Mouse (Mus musculus) heart, postnatal 0 days (tissue): Measurements from ENCODE around the gene Fam102a. TPM values are rescaled to one million over a fixed set of nuclear protein-coding genes. Genes with fewer than 3 reads are reported as not detected.
"Not testable (repeated sequence)": the region's sequence is repeated elsewhere in the genome, so short reads cannot be mapped to it uniquely, and the experiment has no call there.

Experiments
- ATAC-seq: fragments of 200-750 bp; cut with Nextera tagmentation; 2 replicates; pipeline ENCODE4 v1.8.0; 2017; ENCODE audit warnings: low read depth, moderate number of reproducible peaks, moderate library complexity; ENCODE audit not compliant: insufficient read depth
- DNase-seq: peaks from one replicate; pipeline ENCODE4 v3.0.0-alpha.2; 2016; ENCODE audit warnings: low spot score
- H3K27ac ChIP-seq: fragments of 300-500 bp; sonication (generic); 2 replicates; pipeline ENCODE4 v1.5.1; 2014; ENCODE audit warnings: low read depth, mild to moderate bottlenecking
- H3K27me3 ChIP-seq: fragments of 300-500 bp; sonication (generic); 2 replicates; pipeline ENCODE4 v1.6.1; 2014; ENCODE audit warnings: low read length, mixed read lengths; ENCODE audit not compliant: control insufficient read depth, insufficient read depth
- H3K36me3 ChIP-seq: fragments of 300-500 bp; sonication (generic); replicated peaks from 2 replicates; pipeline ENCODE4 v1.6.1; 2014; ENCODE audit warnings: low read length, mixed read lengths; ENCODE audit not compliant: control insufficient read depth, insufficient read depth
- H3K4me1 ChIP-seq: fragments of 300-500 bp; sonication (generic); 2 replicates; pipeline ENCODE4 v1.6.1; 2014; ENCODE audit warnings: antibody characterized with exemption; ENCODE audit not compliant: control insufficient read depth, insufficient read depth
- H3K4me2 ChIP-seq: fragments of 300-500 bp; sonication (generic); 2 replicates; pipeline ENCODE4 v1.6.1; 2014; ENCODE audit warnings: low read depth, mild to moderate bottlenecking, low read length, moderate library complexity
- H3K4me3 ChIP-seq: fragments of 300-500 bp; sonication (generic); 2 replicates; pipeline ENCODE4 v1.5.1; 2014; ENCODE audit warnings: low read depth, low read length
- H3K9ac ChIP-seq: fragments of 300-500 bp; sonication (generic); replicated peaks from 2 replicates; pipeline ENCODE4 v1.6.1; 2014; ENCODE audit warnings: low read depth, low read length, mixed read lengths
- H3K9me3 ChIP-seq: fragments of 300-500 bp; sonication (generic); replicated peaks from 2 replicates; pipeline ENCODE4 v1.6.1; 2016; ENCODE audit warnings: low read length; ENCODE audit not compliant: control insufficient read depth
- CTCF ChIP-seq: IDR thresholded peaks from 2 replicates; pipeline ENCODE4 v1.5.1; 2016; ENCODE audit warnings: antibody characterized with exemption, control low read depth, low read depth
- EP300 ChIP-seq: IDR thresholded peaks from 2 replicates; pipeline ENCODE4 v1.6.1; 2016; ENCODE audit warnings: antibody characterized with exemption, low read depth
- WGBS: fragments of 180-500 bp; shearing (Covaris S2); extraction: QIAGEN DNeasy Blood & Tissue Kit; methylation state at CpG from one replicate; pipeline ENCODE4 v1.1.7; 2014; 5-methylcytosine and 5-hydroxymethylcytosine counted together
- polyA plus RNA-seq: library from polyadenylated mRNA; unstranded; fragments of >200 nt; fragmentation: Nextera tagmentation; extraction: Ambion mirVana; gene quantifications from 2 replicates; pipeline ENCODE4 v1.2.1, GENCODE M21; 2015
- total RNA-seq: library from RNA; depleted of rRNA; stranded (reverse); fragments of >200 nt; gene quantifications from 2 replicates; pipeline ENCODE4 v1.2.3, GENCODE M21; 2014; ENCODE audit warnings: low replicate concordance; rRNA removed

Gene Fam102a
- total RNA-seq: 11.2 and 12.3 TPM in 2 replicates
- polyA plus RNA-seq: 2.8 and 3.1 TPM in 2 replicates

GRCm38 (mm10) chr2:32534733-32535471 is at the start of gene Fam102a:
TSS of gene Fam102a (plus strand) at chr2:32535332.
- H3K27me3 ChIP-seq: no peaks in the 10 kb centered on the region
- peak within 1 kb of the TSS; percentile 90 for H3K9ac ChIP-seq
- H3K4me2 ChIP-seq: peak within 1 kb of the TSS; percentile 93
- H3K9me3 ChIP-seq: no peaks in the 10 kb centered on the region
- DNase-seq (peak; percentile 95), ATAC-seq (peak; percentile 90)
- H3K4me3 ChIP-seq: peak within 1 kb of the TSS; percentile 84
- no peak for TF ChIP-seq EP300
- TF ChIP-seq CTCF: no peak
- peaks cover 34% of the 10 kb centered on the region; the same call in 1 of the 2 replicates for H3K4me1 ChIP-seq
- no peaks in the 10 kb centered on the region for H3K36me3 ChIP-seq
- WGBS: 1% methylated on average over 65 of the region's 67 CpGs
- peak within 1 kb of the TSS; percentile 91 for H3K27ac ChIP-seq

GRCm38 (mm10) chr2:32485751-32486150 is 49.4 kb upstream of the Fam102a start:
- 0 out of 2 replicates have a peak, but pooled peaks cover 3% of the 10 kb centered on the region for H3K27me3 ChIP-seq
- no peak overlapping the region for H3K27ac ChIP-seq
- H3K9ac ChIP-seq: no peak overlapping the region
- 0 out of 2 replicates have a peak, but pooled peaks cover 5% of the 10 kb centered on the region for H3K4me1 ChIP-seq
- ATAC-seq (no peak), DNase-seq (no peak)
- no peak overlapping the region for H3K4me3 ChIP-seq
- no peak overlapping the region for H3K4me2 ChIP-seq
- no peak for TF ChIP-seq CTCF
- no peak for TF ChIP-seq EP300
- no peaks in the 10 kb centered on the region for H3K9me3 ChIP-seq
- no peaks in the 10 kb centered on the region for H3K36me3 ChIP-seq
- WGBS: 82% methylated on average over 4 of the region's 4 CpGs

GRCm38 (mm10) chr2:32486155-32486554 is 49.0 kb upstream of the Fam102a start:
- Histone ChIP-seq H3K4me2 (no peak overlapping the region), H3K27me3 (0 out of 2 replicates have a peak, but pooled peaks cover 3% of the 10 kb centered on the region), H3K36me3 (no peaks in the 10 kb centered on the region), H3K4me1 (0 out of 2 replicates have a peak, but pooled peaks cover 5% of the 10 kb centered on the region), H3K4me3 (no peak overlapping the region), H3K9me3 (no peaks in the 10 kb centered on the region), H3K27ac (no peak overlapping the region), H3K9ac (no peak overlapping the region)
- TF ChIP-seq EP300: no peak
- TF ChIP-seq CTCF: no peak
- DNase-seq: no peak
- WGBS: 42% methylated on average over 9 of the region's 9 CpGs
- no peak for ATAC-seq

- peak; percentile 69 for ATAC-seq
- H3K27ac ChIP-seq: no peak overlapping the region
- H3K9ac ChIP-seq: no peak overlapping the region
- 3% methylated on average over 6 of the region's 6 CpGs for WGBS
- H3K36me3 ChIP-seq: no peaks in the 10 kb centered on the region
- 0 out of 2 replicates have a peak, but pooled peaks cover 5% of the 10 kb centered on the region for H3K4me1 ChIP-seq
- DNase-seq: peak; percentile 78
- 0 out of 2 replicates have a peak, but pooled peaks cover 3% of the 10 kb centered on the region for H3K27me3 ChIP-seq
- TF ChIP-seq EP300 (no peak), CTCF (peak; percentile 74)
- H3K4me2 ChIP-seq: no peak overlapping the region
- no peaks in the 10 kb centered on the region for H3K9me3 ChIP-seq
- H3K4me3 ChIP-seq: no peak overlapping the region
Measured at GRCm38 (mm10) chr2:32487124-32487623, 48.0 kb upstream of the Fam102a start.

GRCm38 (mm10) chr2:32488679-32489078 is 46.5 kb upstream of the Fam102a start:
- Histone ChIP-seq H3K36me3 (no peaks in the 10 kb centered on the region), H3K9me3 (no peaks in the 10 kb centered on the region), H3K9ac (no peak overlapping the region), H3K27me3 (0 out of 2 replicates have a peak, but pooled peaks cover 3% of the 10 kb centered on the region), H3K4me3 (no peak overlapping the region), H3K4me1 (0 out of 2 replicates have a peak, but pooled peaks cover 5% of the 10 kb centered on the region), H3K4me2 (no peak overlapping the region), H3K27ac (no peak overlapping the region)
- WGBS: under 1% methylated on average over 5 of the region's 5 CpGs
- peak; percentile 87 for DNase-seq
- TF ChIP-seq CTCF (peak; percentile 91), EP300 (no peak)
- peak; percentile 62; the same call in 1 of the 2 replicates for ATAC-seq

- H3K4me1 ChIP-seq, H3K4me2 ChIP-seq, H3K9me3 ChIP-seq, H3K27me3 ChIP-seq, DNase-seq, H3K9ac ChIP-seq, ATAC-seq, H3K27ac ChIP-seq, H3K36me3 ChIP-seq, H3K4me3 ChIP-seq: not testable (repeated sequence)
Measured at GRCm38 (mm10) chr2:32490730-32491129, 44.4 kb upstream of the Fam102a start.
